Mouse (Mus musculus) bone marrow, adult 2 months (tissue): ENCODE results near the gene Elobl.

Experiments used
- CTCF ChIP-seq: fragments of 200-500 bp; IDR thresholded peaks from 2 replicates; pipeline ENCODE4 v1.5.1; 2011; ENCODE audit warnings: low read length, control low read depth; ENCODE audit not compliant: control insufficient read depth, insufficient read depth
- POLR2A ChIP-seq: fragments of 200-500 bp; IDR thresholded peaks from 2 replicates; pipeline ENCODE4 v1.6.1; 2011; ENCODE audit warnings: low read depth, mild to moderate bottlenecking, control low read depth, low read length, borderline replicate concordance; ENCODE audit not compliant: control insufficient read depth

DNA sequence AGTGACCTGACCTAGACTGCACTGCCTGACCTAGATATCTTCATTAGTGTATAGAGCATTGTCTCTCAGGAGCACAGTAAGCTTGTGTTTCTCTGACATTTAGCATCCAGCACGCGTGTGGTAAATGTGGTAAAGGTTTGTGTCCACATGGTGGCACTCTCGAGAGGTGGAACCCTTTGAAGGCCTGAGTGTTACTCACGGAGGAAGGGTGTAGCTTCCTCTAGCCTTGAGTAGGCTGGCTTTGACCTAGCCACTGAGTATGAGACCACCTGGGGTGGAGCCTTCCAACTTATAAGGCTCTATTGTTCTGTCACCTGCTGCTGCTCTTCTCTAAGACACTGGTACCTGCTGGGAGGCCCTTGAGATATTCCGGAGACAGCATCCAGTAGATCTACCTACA is 26.9 kb upstream of the Elobl start:
- TF ChIP-seq POLR2A: no peak
- TF ChIP-seq CTCF: peak; percentile 89
